Mouse (Mus musculus) A20 (cell line): Measurements from ENCODE around the gene Ptprcap.
A peak's percentile ranks its signal among the peaks of the same experiment; 100 is the strongest.

ENCODE experiments used
- DNase-seq: peaks from one replicate; pipeline ENCODE4 v3.0.0-alpha.2; 2011; ENCODE audit warnings: low read depth, low spot score

The Ptprcap gene

GRCm38 (mm10) chr19:4147782-4148490 is 5.5 kb upstream of the Ptprcap start:
- no peak for DNase-seq

- DNase-seq: peak; percentile 92
These were observed 5.0 kb upstream of the Ptprcap start, which contains the start of gene Coro1b for GRCm38 (mm10) chr19:4148491-4148806. Gene Coro1b (plus strand): TSS chr19:4148619.

GRCm38 (mm10) chr19:4148819-4149218 is 4.6 kb upstream of the Ptprcap start:
- no peak for DNase-seq

GRCm38 (mm10) chr19:4149283-4149682 is 4.1 kb upstream of the Ptprcap start:
- no peak for DNase-seq

- DNase-seq: no peak
These were observed 3.5 kb upstream of the Ptprcap start for GRCm38 (mm10) chr19:4149764-4150461.

- DNase-seq: no peak
These were observed 2.6 kb upstream of the Ptprcap start for GRCm38 (mm10) chr19:4150567-4151487.

- DNase-seq: no peak
These were observed 1.9 kb upstream of the Ptprcap start for GRCm38 (mm10) chr19:4151488-4151860.

GRCm38 (mm10) chr19:4151898-4152297 is 1.5 kb upstream of the Ptprcap start:
- DNase-seq: no peak

- DNase-seq: no peak
These were observed 766 bp upstream of the Ptprcap start for GRCm38 (mm10) chr19:4152445-4153231.

- peak; percentile 81 for DNase-seq
These were observed 1.2 kb downstream of the Ptprcap start for GRCm38 (mm10) chr19:4154437-4155222.

- DNase-seq: peak; percentile 71
These were observed 2.0 kb downstream of the Ptprcap start for GRCm38 (mm10) chr19:4155223-4156072.

- no peak for DNase-seq
These were observed 2.7 kb downstream of the Ptprcap start for GRCm38 (mm10) chr19:4156073-4156579.

- DNase-seq: no peak
These were observed 3.4 kb downstream of the Ptprcap start for GRCm38 (mm10) chr19:4156771-4157170.

- DNase-seq: no peak
These were observed 5.6 kb downstream of the Ptprcap start for GRCm38 (mm10) chr19:4159049-4159448.

GRCm38 (mm10) chr19:4162646-4163542 is 9.5 kb downstream of the Ptprcap start, which contains the start of gene Rps6kb2:
Gene Rps6kb2 (minus strand): TSS chr19:4163354.
- peak; percentile 95 for DNase-seq

GRCm38 (mm10) chr19:4163543-4163887 is 10.1 kb downstream of the Ptprcap start:
- no peak for DNase-seq

GRCm38 (mm10) chr19:4164100-4164499 is 10.7 kb downstream of the Ptprcap start:
- no peak for DNase-seq

GRCm38 (mm10) chr19:4164721-4165120 is 11.3 kb downstream of the Ptprcap start:
- peak; percentile 34 for DNase-seq
